Mouse (Mus musculus): Measurements from ENCODE around the gene Dvl1.

Dvl1 gene

DNA sequence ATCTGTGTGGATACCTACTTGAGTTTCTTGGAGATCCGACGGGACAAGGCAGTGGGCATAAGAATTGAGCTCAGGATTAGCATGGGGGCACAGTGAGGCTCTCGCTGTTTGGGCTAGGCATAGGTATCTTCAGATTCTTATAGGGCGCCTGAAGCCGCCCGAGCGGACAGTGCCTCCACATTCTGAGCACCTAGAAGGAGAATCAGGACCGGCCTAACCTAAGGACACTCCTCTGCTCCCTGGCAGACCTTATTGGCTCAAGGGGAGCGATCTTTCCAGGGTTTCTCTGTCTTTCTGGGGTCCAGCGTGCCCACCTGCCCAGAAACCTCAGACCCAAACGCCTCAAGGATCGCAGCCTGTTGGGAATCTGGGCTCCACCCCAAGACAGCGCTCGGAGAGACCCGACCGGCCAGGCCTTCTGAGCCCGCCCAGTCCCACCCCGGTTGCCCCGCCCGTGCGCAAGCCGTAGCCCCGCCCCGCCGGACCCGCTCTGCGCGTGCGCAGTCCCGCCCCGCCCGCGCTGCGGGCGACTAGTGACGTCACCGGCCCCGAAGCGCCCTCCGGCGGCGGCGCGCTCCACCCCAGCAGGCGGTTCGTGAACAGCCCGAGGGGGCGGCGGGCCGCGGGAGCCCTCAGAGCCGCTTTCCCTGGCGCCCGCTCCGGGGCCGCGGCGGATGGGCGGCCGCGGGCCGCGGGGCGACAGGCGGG is at the start of gene Dvl1:
Gene Dvl1 (plus strand): TSS at position 532 of the 708 bp plus-strand sequence.
- in situ Hi-C loops (cut with MboI, MseI), result no loop called here

GRCm38 (mm10) chr4:155802075-155802474 is 45.1 kb upstream of the Dvl1 start:
- in situ Hi-C loops (cut with MboI, MseI), result no loop called here

- in situ Hi-C loops (cut with MboI, MseI), result no loop called here
Observed at GRCm38 (mm10) chr4:155802741-155803339, 44.4 kb upstream of the Dvl1 start, which contains the start of gene Mrpl20. TSS of gene Mrpl20 (plus strand) at chr4:155802878.

DNA sequence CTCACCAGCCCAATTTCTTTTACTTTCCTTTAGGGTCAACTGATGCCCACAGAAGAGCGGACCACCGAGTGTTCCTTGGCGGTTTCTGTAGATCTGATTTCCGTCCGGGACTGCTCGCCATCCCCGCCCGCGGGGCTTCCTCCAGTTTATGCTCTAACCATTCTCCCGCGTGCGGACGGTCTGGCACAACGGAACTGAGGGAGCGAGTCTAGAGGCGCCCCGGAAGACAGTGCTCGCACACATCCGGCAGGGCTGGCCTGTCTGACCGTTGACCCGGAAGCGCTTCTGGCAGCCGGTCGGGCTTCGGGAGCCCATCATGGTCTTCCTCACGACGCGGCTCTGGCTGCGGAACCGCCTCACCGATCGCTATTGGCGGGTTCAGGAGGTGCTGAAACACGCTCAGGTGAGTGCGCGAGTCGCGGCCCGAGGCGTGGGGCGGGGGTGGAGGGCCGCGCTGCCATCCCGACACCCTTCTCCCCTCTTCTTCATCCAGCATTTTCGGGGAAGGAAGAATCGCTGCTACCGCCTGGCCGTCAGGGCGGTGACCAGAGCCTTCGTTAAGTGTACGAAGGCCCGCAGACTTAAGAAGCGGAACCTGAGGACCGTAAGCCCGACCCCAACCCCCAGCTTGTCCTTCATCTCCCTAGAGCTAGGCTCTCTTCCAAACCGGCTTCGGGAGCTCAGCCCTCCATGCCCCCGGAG is 43.7 kb upstream of the Dvl1 start:
- in situ Hi-C loops (cut with MboI, MseI), result no loop called here

- in situ Hi-C loops (cut with MboI, MseI), result no loop called here
Observed at GRCm38 (mm10) chr4:155807841-155808240, 39.4 kb upstream of the Dvl1 start.

- in situ Hi-C loops (cut with MboI, MseI), result no loop called here
Observed at GRCm38 (mm10) chr4:155811929-155812664, 35.1 kb upstream of the Dvl1 start, which contains the start of gene Ccnl2. TSS of gene Ccnl2 (plus strand) at chr4:155812489.

DNA sequence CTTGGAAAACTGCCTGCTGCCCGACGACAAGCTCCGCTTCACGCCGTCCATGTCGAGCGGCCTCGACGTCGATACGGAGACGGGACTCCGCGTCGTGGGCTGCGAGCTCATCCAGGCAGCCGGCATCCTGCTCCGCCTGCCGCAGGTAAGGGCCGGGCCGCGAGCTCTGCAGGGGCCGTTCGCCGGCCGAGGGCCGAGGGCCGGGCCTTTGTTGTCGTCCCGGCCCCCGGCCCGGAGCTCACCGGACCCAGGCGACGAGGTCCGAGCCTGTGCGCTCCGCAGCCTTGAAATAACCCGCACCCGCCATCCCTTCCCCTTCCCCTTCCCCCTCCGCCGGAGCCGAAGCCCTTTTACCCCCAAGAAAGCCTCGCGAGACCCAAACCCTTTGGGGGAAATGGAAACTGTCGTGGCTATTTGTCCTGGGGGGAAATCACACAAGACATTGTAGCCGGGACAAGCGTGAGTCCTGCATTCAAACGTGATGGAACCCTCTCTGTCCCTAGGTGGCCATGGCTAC is 34.5 kb upstream of the Dvl1 start:
- in situ Hi-C loops (cut with MboI, MseI), result no loop called here

DNA sequence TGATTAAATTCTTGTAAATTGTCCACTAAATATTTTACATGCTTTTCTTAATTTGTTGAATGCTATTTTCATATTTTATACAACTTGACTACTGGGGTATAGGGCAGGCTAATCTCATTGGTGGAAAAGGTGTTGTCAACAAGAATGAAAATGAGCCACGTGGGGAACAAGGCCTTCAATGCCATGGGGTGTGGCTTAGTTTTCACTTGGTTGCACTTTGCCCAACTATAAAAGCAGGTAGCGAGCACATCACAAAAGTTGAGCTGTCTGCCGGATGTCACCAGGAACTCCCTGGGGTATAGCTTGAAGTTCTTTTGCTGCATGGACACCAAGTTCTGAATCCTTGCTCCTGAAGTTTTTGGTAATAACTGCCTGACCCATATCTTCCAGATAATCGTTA is 29.7 kb upstream of the Dvl1 start:
- in situ Hi-C loops (cut with MboI, MseI), result no loop called here

DNA sequence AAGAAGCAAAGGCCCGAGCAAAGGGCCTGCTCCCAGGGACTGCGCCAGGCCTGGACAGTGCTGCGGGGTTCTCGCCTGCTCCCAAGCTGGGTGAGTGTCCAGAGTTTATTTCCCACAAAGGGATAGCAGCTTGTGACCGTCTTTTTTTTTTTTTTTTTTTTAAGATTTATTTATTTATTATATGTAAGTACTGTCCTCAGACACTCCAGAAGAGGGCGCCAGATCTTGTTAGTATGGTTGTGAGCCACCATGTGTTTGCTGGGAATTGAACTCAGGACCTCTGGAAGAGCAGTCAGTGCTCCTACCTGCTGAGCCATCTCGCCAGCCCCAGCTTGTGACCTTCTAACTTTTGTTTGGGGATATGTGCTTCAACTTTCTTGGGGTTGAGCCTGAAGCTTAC is 26.2 kb upstream of the Dvl1 start:
- in situ Hi-C loops (cut with MboI, MseI), result no loop called here

DNA sequence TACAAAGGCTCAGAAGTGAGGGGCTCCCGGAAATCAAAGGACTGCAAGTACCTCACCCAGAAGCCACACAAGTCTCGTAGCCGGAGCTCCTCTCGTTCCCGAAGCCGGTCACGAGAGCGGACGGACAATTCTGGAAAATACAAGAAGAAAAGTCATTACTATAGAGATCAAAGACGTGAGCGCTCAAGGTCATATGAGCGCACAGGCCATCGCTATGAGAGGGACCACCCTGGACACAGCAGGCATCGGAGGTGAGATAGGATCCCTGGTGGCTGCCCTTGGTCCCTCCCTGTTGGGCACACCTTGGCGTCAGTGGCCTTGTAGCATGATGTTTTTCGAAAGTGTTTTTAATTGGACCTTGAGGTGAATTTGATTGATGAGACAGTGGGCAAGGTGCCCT is 23.8 kb upstream of the Dvl1 start:
- in situ Hi-C loops (cut with MboI, MseI), result no loop called here

- in situ Hi-C loops (cut with MboI, MseI), result no loop called here
Observed at GRCm38 (mm10) chr4:155829866-155830265, 17.3 kb upstream of the Dvl1 start.

DNA sequence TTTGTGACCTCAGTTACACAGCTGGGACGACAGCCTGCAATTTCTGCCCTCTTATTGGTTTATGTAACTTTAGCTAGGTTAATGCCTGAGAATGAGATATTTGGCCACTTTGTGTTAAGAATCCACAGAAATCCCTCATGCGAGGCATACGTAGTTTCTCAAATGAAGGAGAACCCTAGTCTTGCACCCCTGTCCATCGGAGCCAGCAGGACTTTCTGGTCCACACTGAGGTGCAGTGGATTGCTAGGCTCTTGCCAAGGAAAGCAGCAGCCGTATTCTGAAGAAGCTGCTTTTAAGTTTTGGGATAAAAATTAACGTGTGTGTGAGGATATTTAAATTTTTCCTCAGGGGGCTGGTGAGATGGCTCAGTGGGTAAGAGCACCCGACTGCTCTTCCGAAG is 16.6 kb upstream of the Dvl1 start:
- in situ Hi-C loops (cut with MboI, MseI), result no loop called here

DNA sequence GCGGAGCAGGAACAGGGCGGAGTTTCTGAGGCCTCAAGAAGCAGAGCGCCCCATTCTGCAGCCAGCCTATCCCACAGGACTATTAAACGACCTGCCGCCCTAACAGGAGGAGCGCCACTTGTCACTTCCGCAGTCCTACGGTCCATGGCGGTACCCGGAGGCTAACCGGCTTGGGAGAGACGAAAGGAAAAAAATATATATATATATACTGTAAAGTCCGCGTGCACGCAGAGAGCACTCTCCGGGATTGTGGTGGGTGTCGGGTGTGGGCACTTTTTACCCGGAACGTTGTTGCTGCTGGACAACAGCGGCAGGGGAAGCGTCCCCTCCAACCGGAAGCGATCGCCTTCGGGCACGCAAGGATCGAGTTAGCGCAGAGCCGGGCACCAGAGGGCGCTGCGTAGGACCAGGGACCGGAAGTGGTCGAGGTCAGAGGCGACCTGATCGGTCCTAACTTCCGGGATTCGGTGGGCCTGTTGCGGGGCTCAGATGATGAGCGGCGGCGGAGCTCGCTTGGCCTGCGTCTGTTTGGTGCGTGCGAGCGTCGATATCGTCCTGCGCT is 15.9 kb upstream of the Dvl1 start, which contains the start of gene Aurkaip1:
Gene Aurkaip1 (plus strand): TSS at position 68 of the 562 bp plus-strand sequence.
- in situ Hi-C loops (cut with MboI, MseI), result no loop called here

DNA sequence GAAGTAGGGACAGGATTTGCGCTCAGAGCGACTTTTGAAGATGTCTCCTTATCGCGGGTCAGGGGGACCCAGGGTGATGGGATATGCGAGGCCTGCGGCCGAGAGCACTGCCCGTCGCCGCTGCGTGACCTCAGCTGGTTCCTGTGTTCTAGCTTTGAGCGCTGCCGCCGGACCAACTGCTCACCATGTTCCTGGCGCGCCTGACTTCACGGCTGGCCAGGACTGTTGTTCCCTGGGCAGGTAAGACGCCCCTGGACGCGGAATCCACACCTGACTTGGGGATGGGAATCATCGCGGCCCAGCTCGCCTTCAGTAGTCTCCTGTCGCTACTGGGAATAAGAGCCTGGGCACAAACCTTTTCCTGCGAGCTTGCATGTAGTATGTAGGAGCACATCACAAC is 15.4 kb upstream of the Dvl1 start:
- in situ Hi-C loops (cut with MboI, MseI), result no loop called here

- in situ Hi-C loops (cut with MboI, MseI), result no loop called here
Observed at GRCm38 (mm10) chr4:155832321-155832720, 14.9 kb upstream of the Dvl1 start.

- in situ Hi-C loops (cut with MboI, MseI), result no loop called here
Observed at GRCm38 (mm10) chr4:155833234-155833633, 14.0 kb upstream of the Dvl1 start.

- in situ Hi-C loops (cut with MboI, MseI), result no loop called here
Observed at GRCm38 (mm10) chr4:155833836-155834235, 13.4 kb upstream of the Dvl1 start.

DNA sequence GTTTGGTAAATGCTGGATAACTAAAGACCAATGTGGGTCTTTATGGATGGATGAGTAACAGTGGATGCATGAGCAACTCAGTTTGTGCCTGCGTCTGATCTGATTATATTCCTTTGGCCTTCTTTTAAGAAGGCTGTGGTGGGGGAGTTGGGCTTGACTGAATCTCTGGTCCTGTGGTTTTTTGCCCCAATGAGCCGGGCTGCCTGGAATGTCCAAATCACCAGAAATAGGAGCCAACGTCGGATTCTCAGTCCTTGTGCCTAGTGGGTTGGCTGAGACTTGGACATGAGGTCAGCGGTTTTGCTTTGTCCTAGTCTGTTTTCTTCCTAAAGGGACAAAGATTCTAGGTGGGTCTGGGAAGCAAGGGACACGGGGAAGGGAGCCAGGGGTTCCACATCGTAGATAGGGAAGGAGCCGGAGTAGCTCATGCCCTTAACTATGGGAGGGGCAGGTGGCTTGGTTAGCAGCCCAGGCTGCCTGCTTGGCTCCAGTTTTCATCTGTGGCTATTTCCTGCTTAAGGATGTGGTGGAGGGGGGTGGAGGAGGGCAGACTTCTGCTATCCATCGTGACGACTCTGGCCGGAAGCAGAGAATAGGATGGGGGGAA is 9.7 kb upstream of the Dvl1 start:
- in situ Hi-C loops (cut with MboI, MseI), result no loop called here

GRCm38 (mm10) chr4:155838187-155839153 is 8.7 kb upstream of the Dvl1 start:
- in situ Hi-C loops (cut with MboI, MseI), result no loop called here

DNA sequence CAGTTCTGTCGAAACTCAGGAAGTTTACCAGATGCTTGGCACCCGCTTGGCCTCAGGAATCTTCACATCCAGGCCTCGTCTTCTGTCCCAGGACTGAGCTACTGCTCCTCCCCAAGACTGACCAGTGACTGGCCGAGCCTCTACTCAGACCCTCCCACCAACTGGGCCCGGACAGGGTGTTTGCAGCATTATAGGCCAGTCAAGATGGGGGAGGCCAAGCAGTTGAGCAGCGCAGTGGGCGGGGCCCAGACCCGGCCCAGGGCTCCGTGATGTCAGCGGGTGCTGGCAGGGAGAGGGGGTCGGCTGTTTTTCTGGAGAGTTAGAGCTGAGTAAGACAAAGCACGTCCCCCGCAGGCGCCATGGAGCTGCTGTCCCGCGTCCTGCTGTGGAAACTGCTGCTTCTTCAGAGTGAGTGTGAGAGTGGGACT is 7.7 kb upstream of the Dvl1 start, which contains the start of gene Mxra8:
Gene Mxra8 (plus strand): TSS at position 198 of the 428 bp plus-strand sequence.
- in situ Hi-C loops (cut with MboI, MseI), result no loop called here
